Comparison of ENCODE assay signal across 8 mouse cellular contexts in the genomic region with DNA sequence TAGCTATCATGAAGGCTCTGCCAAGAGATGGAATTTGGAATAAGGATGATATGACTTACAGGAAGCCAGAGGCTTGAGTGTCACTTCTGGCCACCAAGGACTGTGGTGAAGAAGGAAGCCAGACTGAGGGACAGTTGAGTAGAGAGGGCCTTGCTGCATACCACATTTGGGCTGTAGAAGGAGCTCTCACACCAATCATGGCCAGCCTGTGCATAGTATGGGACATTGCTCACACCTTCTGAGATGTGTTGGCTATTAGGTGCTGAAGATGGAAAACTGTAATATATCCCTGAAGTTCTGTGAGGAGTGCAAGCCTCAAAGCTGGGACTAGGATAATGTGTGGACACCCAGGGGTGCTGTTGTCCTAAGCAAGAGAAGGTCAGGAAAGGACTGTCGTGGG. TPM values are rescaled to one million over a fixed set of nuclear protein-coding genes. Genes with fewer than 3 reads are reported as not detected.
DNase-seq lines count a peak whose midpoint lies in the region; ATAC-seq and TF ChIP-seq lines count a peak whose summit lies in the region.

No protein-coding gene starts in this region.

- no peaks in the 10 kb centered on the region for H3K36me3 ChIP-seq in intestine, embryonic 16.5 days (ENCODE audit: control insufficient read depth, insufficient read depth, low read length)
- H3K36me3 ChIP-seq in lung, postnatal 0 days (ENCODE audit: insufficient read depth, low read length), result no peaks in the 10 kb centered on the region

- no peak for TF ChIP-seq POLR2A in bone marrow macrophage, adult 2 months (IDR thresholded peaks at IDR 0.05; ENCODE audit: borderline replicate concordance, low read depth, low read length)

- no peak for DNase-seq in frontal cortex, postnatal 10 days (ENCODE audit: low spot score in 2 of 2)
- peak; percentile 84 for DNase-seq in 3T3-L1 (ENCODE audit: low read depth, low spot score)
- DNase-seq in lung, postnatal 0 days (ENCODE audit: low spot score), result peak; percentile 62
- no peak for DNase-seq in thymus, postnatal 4 days
- no peak for DNase-seq in thymus, postnatal 14 days

- no peak for TF ChIP-seq EP300 in lung, postnatal 0 days (IDR thresholded peaks at IDR 0.05)

- H3K4me1 ChIP-seq in bone marrow macrophage, adult 2 months (ENCODE audit: control insufficient read depth, insufficient read depth, low read length), result peaks cover 19% of the 10 kb centered on the region
- H3K4me1 ChIP-seq in intestine, embryonic 16.5 days (ENCODE audit: control insufficient read depth, insufficient read depth, low read length), result no peaks in the 10 kb centered on the region
- no peaks in the 10 kb centered on the region for H3K4me1 ChIP-seq in lung, postnatal 0 days (ENCODE audit: insufficient read depth, low read depth, low read length)

- H3K4me3 ChIP-seq in bone marrow macrophage, adult 2 months (ENCODE audit: insufficient read depth, low read length), result no peak overlapping the region
- no peak overlapping the region for H3K4me3 ChIP-seq in intestine, embryonic 16.5 days (ENCODE audit: low read length)
- H3K4me3 ChIP-seq in lung, postnatal 0 days (ENCODE audit: low read depth, low read length), result no peak overlapping the region

- 81% methylated on average over 1 of the region's 1 CpGs for WGBS in intestine, embryonic 16.5 days
- 77% methylated on average over 1 of the region's 1 CpGs for WGBS in lung, postnatal 0 days

- peak; percentile 49 for TF ChIP-seq CTCF in bone marrow macrophage, adult 2 months (IDR thresholded peaks at IDR 0.05; ENCODE audit: low read depth, low read length)
- TF ChIP-seq CTCF in lung, postnatal 0 days (IDR thresholded peaks at IDR 0.05), result peak; percentile 83

- H3K9ac ChIP-seq in intestine, embryonic 16.5 days (ENCODE audit: low read depth, low read length), result no peak overlapping the region
- no peak overlapping the region for H3K9ac ChIP-seq in lung, postnatal 0 days (replicated peaks; ENCODE audit: low read depth)

- H3K27ac ChIP-seq in bone marrow macrophage, adult 2 months (ENCODE audit: insufficient read depth, low read depth, low read length), result no peak overlapping the region
- H3K27ac ChIP-seq in intestine, embryonic 16.5 days (ENCODE audit: low read length), result no peak overlapping the region
- no peak overlapping the region for H3K27ac ChIP-seq in lung, postnatal 0 days (ENCODE audit: low read length)

- H3K9me3 ChIP-seq in intestine, embryonic 16.5 days (ENCODE audit: control insufficient read depth, low read length), result no peaks in the 10 kb centered on the region
- H3K9me3 ChIP-seq in lung, postnatal 0 days (ENCODE audit: low read length), result no peaks in the 10 kb centered on the region

- H3K4me2 ChIP-seq in intestine, embryonic 16.5 days (ENCODE audit: low read depth, low read length), result no peak overlapping the region
- H3K4me2 ChIP-seq in lung, postnatal 0 days (replicated peaks; ENCODE audit: low read depth, low read length), result no peak overlapping the region

- H3K27me3 ChIP-seq in intestine, embryonic 16.5 days (replicated peaks; ENCODE audit: control insufficient read depth, insufficient read depth, low read length), result no peaks in the 10 kb centered on the region
- H3K27me3 ChIP-seq in lung, postnatal 0 days (replicated peaks; ENCODE audit: insufficient read depth, low read length), result no peaks in the 10 kb centered on the region

- peak; percentile 91 for ATAC-seq in frontal cortex, adult (ENCODE audit: low TSS enrichment)
- ATAC-seq in intestine, embryonic 16.5 days, result peak; percentile 63; the same call in 1 of the 2 replicates
- ATAC-seq in lung, postnatal 0 days, result peak; percentile 78

RNA-seq across cellular contexts. Expression of a gene that starts 13.9 kb away (rescaled TPM):
- 7.6 and 8.6 TPM in 2 replicates for polyA plus RNA-seq in bone marrow macrophage, adult 2 months (2012; ENCODE audit: insufficient read depth, insufficient read length, missing spikeins)
- 9.9 and 10.7 TPM in 2 replicates for polyA plus RNA-seq in intestine, embryonic 16.5 days (2015; fragmentation: Nextera tagmentation; extraction: Ambion mirVana)
- 7.6 and 9.0 TPM in 2 replicates for polyA plus RNA-seq in lung, postnatal 0 days (2015; fragmentation: Nextera tagmentation; extraction: Ambion mirVana)

RNA-seq across cellular contexts. Expression of a gene that starts 20.9 kb away (rescaled TPM):
- 14.3 and 16.7 TPM in 2 replicates for polyA plus RNA-seq in bone marrow macrophage, adult 2 months (2012; ENCODE audit: insufficient read depth, insufficient read length, missing spikeins)
- 2.4 and 2.7 TPM in 2 replicates for polyA plus RNA-seq in intestine, embryonic 16.5 days (2015; fragmentation: Nextera tagmentation; extraction: Ambion mirVana)
- 3.2 and 3.7 TPM in 2 replicates for polyA plus RNA-seq in lung, postnatal 0 days (2015; fragmentation: Nextera tagmentation; extraction: Ambion mirVana)

Comparison
In these comparisons a context has a peak if more than half of its experiments do, and no peak if none do; other contexts are left out.
1. DNase-seq: peak in 3T3-L1 (single experiment) and lung, postnatal 0 days (single experiment); none in frontal cortex, postnatal 10 days (0 of 2), thymus, postnatal 4 days (single experiment) and thymus, postnatal 14 days (single experiment).
2. Peak in every context shown above with its lines, with median percentiles within 50 percentile points of each other: ATAC-seq.